Mouse (Mus musculus) cerebellum, adult 2 months (tissue): Measurements from ENCODE around the gene Phf13.

ENCODE experiments used
- CTCF ChIP-seq: fragments of 200-500 bp; IDR thresholded peaks from 2 replicates; pipeline ENCODE4 v1.5.1; 2011; ENCODE audit warnings: low read depth, mild to moderate bottlenecking, control low read depth, low read length, moderate library complexity, borderline replicate concordance; ENCODE audit not compliant: insufficient read depth
- POLR2A ChIP-seq: fragments of 200-500 bp; IDR thresholded peaks from 2 replicates; pipeline ENCODE4 v1.6.1; 2011; ENCODE audit warnings: low read length, control low read depth, borderline replicate concordance; ENCODE audit not compliant: insufficient read depth

GRCm38 (mm10) chr4:152039831-152040310 lies 43.8 kb upstream of the Phf13 start:
- TF ChIP-seq CTCF: no peak
- TF ChIP-seq POLR2A: no peak
